Mouse (Mus musculus) kidney, adult 2 months (tissue): Measurements from ENCODE around the gene Rnf220. TPM values are rescaled to one million over a fixed set of nuclear protein-coding genes. Genes with fewer than 3 reads are reported as not detected.

Experiments used
- DNase-seq: peaks from one replicate; pipeline ENCODE4 v3.0.0; 2021
- H3K27ac ChIP-seq: fragments of 200-500 bp; 2 replicates; pipeline ENCODE4 v1.5.1; 2012; ENCODE audit warnings: low read depth, low read length, control low read depth, inconsistent platforms; ENCODE audit not compliant: insufficient read depth
- H3K27me3 ChIP-seq: fragments of 200-500 bp; replicated peaks from 2 replicates; pipeline ENCODE4 v1.6.1; 2012; ENCODE audit warnings: mild to moderate bottlenecking, moderate library complexity, low read length, inconsistent platforms; ENCODE audit not compliant: control insufficient read depth, insufficient read depth
- H3K36me3 ChIP-seq: fragments of 200-500 bp; 2 replicates; pipeline ENCODE4 v1.6.1; 2012; ENCODE audit warnings: mild to moderate bottlenecking, moderate library complexity, low read length, inconsistent platforms; ENCODE audit not compliant: control insufficient read depth, insufficient read depth
- H3K4me1 ChIP-seq: fragments of 200-500 bp; 2 replicates; pipeline ENCODE4 v1.6.1; 2011; ENCODE audit warnings: low read length; ENCODE audit not compliant: control insufficient read depth, insufficient read depth
- H3K4me3 ChIP-seq: fragments of 200-500 bp; 2 replicates; pipeline ENCODE4 v1.5.1; 2011; ENCODE audit warnings: mild to moderate bottlenecking, low read depth, low read length, control low read depth; ENCODE audit not compliant: insufficient read depth
- CTCF ChIP-seq: fragments of 200-500 bp; conservative IDR thresholded peaks from 2 replicates; pipeline ENCODE4 v1.5.1; 2011; ENCODE audit warnings: low read depth, mild to moderate bottlenecking, control low read depth, low read length, moderate library complexity, mixed read lengths; ENCODE audit not compliant: insufficient read depth, insufficient read length
- POLR2A ChIP-seq: fragments of 200-500 bp; IDR thresholded peaks from one replicate; pipeline ENCODE4 v1.6.1; 2011; ENCODE audit warnings: low read depth, low read length, control low read depth
- WGBS: fragments of 180-500 bp; shearing (Covaris S2); methylation state at CpG from one replicate; pipeline ENCODE4 v1.1.7; 2018; 5-methylcytosine and 5-hydroxymethylcytosine counted together
- polyA plus RNA-seq: library from polyadenylated mRNA; depleted of rRNA; stranded (reverse); fragments of >200 nt; gene quantifications from 2 replicates; pipeline ENCODE4 v1.2.3, GENCODE M21; 2012

Gene Rnf220
- polyA plus RNA-seq, 1 experiment: 70.7 TPM

- Histone ChIP-seq H3K27me3 (no peaks in the 10 kb centered on the region), H3K4me3 (no peak overlapping the region), H3K4me1 (peaks cover 25% of the 10 kb centered on the region; the same call in 1 of the 2 replicates), H3K27ac (no peak overlapping the region), H3K36me3 (no peaks in the 10 kb centered on the region)
- 57% methylated on average over 6 of the region's 6 CpGs for WGBS
- TF ChIP-seq CTCF (no peak), POLR2A (no peak)
- peak; percentile 72 for DNase-seq
Observed at GRCm38 (mm10) chr4:117254672-117255071, 242.2 kb downstream of the Rnf220 start.

- peaks cover 25% of the 10 kb centered on the region; the same call in 1 of the 2 replicates for H3K4me1 ChIP-seq
- H3K27ac ChIP-seq: no peak overlapping the region
- TF ChIP-seq CTCF (no peak), POLR2A (no peak)
- no peaks in the 10 kb centered on the region for H3K36me3 ChIP-seq
- no peaks in the 10 kb centered on the region for H3K27me3 ChIP-seq
- no peak overlapping the region for H3K4me3 ChIP-seq
- DNase-seq: peak; percentile 42
- WGBS: 36% methylated on average over 5 of the region's 5 CpGs
Observed at GRCm38 (mm10) chr4:117254017-117254627, 242.7 kb downstream of the Rnf220 start.

DNA sequence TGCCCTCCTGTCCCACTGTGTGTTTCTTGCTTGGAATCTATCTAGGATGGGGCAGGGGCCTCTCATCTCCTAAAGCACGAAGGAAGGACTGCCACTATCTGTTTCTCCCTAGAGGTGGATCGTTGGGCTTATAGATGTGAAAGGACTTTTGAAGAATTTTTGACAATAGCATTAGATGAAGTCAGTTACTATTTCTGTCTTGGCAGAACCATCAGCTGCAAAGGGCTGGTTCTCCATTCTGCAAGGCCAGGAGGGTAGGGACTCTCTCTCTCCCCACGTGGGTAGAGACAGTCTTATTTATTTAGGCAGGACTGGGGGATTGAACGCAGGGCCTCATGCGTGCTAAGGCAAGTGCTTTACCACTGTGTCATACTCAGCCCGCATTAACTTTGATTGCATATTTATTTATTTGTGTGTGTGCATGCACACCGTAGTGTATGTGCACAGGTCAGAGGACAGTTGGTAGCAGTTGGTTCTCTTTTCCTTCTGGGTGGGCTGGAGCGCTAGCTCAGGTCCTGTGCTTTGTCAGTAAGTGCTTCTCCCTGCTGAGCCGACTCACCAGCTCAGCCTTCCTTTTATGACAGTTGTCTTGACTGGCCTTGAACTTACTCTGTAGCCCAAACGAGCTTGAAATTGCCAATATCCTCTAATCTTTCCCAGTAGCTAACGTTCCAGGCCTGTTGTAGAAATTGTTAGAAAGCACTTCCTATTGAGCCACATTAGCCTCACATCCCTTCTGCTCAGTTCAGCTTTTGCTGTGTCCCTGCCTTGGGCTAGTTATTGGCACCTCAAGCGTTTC lies 243.4 kb downstream of the Rnf220 start:
- Histone ChIP-seq H3K4me1 (peaks cover 25% of the 10 kb centered on the region; the same call in 1 of the 2 replicates), H3K4me3 (no peak overlapping the region), H3K36me3 (no peaks in the 10 kb centered on the region), H3K27ac (no peak overlapping the region), H3K27me3 (no peaks in the 10 kb centered on the region)
- TF ChIP-seq CTCF (no peak), POLR2A (no peak)
- DNase-seq: no peak
- 62% methylated on average over 12 of the region's 12 CpGs for WGBS

GRCm38 (mm10) chr4:117252755-117253154 lies 244.1 kb downstream of the Rnf220 start:
- Histone ChIP-seq H3K4me3 (no peak overlapping the region), H3K4me1 (peaks cover 25% of the 10 kb centered on the region; the same call in 1 of the 2 replicates), H3K27ac (peak overlapping the region; percentile 88), H3K27me3 (no peaks in the 10 kb centered on the region), H3K36me3 (no peaks in the 10 kb centered on the region)
- DNase-seq: peak; percentile 71
- TF ChIP-seq POLR2A (no peak), CTCF (no peak)
- WGBS: 59% methylated on average over 5 of the region's 5 CpGs

- DNase-seq: peak; percentile 62
- Histone ChIP-seq H3K36me3 (no peaks in the 10 kb centered on the region), H3K4me1 (peaks cover 25% of the 10 kb centered on the region; the same call in 1 of the 2 replicates), H3K27ac (peak overlapping the region; percentile 88), H3K4me3 (peak overlapping the region; percentile 92), H3K27me3 (no peaks in the 10 kb centered on the region)
- 16% methylated on average over 5 of the region's 5 CpGs for WGBS
- TF ChIP-seq POLR2A (no peak), CTCF (no peak)
Observed at GRCm38 (mm10) chr4:117252351-117252750, 244.5 kb downstream of the Rnf220 start.

GRCm38 (mm10) chr4:117251801-117252316 lies 245.0 kb downstream of the Rnf220 start, which contains the start of the genes Tmem53 and Armh1:
TSS of gene Tmem53 (plus strand) at chr4:117251951.
TSS of gene Armh1 (minus strand) at chr4:117252125.
- DNase-seq: peak; percentile 96
- WGBS: under 1% methylated on average over 30 of the region's 43 CpGs
- peak within 1 kb of the TSS; percentile 92 for H3K4me3 ChIP-seq
- H3K4me1 ChIP-seq: peaks cover 25% of the 10 kb centered on the region; the same call in 1 of the 2 replicates
- no peaks in the 10 kb centered on the region for H3K27me3 ChIP-seq
- peak within 1 kb of the TSS; percentile 93 for H3K27ac ChIP-seq
- TF ChIP-seq CTCF: no peak
- TF ChIP-seq POLR2A: peak; percentile 18
- H3K36me3 ChIP-seq: no peaks in the 10 kb centered on the region

DNA sequence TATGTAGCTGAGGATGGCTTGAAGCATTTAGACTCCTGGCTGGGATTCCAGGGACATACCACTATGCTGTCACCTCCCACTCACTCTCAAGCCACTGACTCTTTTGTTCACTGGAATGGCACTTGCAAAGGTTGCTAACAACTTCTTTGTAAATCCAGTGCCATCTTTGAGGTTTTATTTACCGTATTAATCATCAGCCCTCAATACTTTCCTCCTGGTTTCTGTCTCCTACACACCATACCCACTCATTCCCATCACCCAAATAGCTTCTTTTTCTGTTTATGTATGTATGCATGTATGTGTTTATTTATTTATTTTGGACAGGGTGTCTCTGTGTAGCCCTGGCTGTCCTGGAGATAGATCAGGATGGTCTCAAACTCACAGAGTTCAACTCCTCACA lies 245.9 kb downstream of the Rnf220 start:
- TF ChIP-seq CTCF: no peak
- Histone ChIP-seq H3K27ac (no peak overlapping the region), H3K36me3 (no peaks in the 10 kb centered on the region), H3K27me3 (no peaks in the 10 kb centered on the region), H3K4me3 (no peak overlapping the region), H3K4me1 (peaks cover 25% of the 10 kb centered on the region; the same call in 1 of the 2 replicates)
- no peak for DNase-seq
- WGBS: 73% methylated on average over 1 of the region's 1 CpGs
